In the genomic region with DNA sequence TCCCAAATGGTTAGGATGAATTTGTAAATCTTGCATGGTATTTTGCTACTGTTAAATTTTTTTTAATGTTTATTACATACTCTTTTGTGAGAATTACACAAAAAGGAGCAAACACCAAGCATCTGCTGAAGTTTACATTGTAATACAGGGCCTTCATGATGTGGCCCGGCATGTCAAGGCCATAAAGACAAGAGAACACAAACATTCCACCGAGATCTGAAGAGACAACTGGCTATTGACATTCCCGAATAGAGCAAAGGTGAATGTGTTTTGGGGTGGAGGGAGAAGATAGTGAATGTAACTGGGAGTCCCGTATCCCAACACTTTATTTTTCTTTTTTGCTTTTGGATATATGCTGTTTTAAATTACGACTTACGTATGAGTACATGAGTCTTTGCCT, we compare ENCODE assay signal across 28 mouse cellular contexts.
"Had no signal": no experiment of that assay in that cellular context is flagged by ENCODE, and none has a peak within 500 bp of the region (broad histone marks: within the 10 kb centered on the region; RNA-seq: fewer than 3 reads in every experiment).

No protein-coding gene starts in this region.

- H3K9me3 ChIP-seq: embryonic facial prominence, embryonic 10.5 days; embryonic facial prominence, embryonic 12.5 days; embryonic facial prominence, embryonic 13.5 days; embryonic facial prominence, embryonic 15.5 days; forebrain, embryonic 10.5 days; forebrain, embryonic 12.5 days; forebrain, embryonic 13.5 days; forebrain, embryonic 15.5 days had no signal

- H3K4me1 ChIP-seq: forebrain, embryonic 13.5 days; forebrain, embryonic 15.5 days had no signal

- H3K36me3 ChIP-seq: embryonic facial prominence, embryonic 10.5 days; embryonic facial prominence, embryonic 12.5 days; embryonic facial prominence, embryonic 13.5 days; embryonic facial prominence, embryonic 15.5 days; forebrain, embryonic 10.5 days; forebrain, embryonic 12.5 days; forebrain, embryonic 15.5 days had no signal

- H3K9ac ChIP-seq: embryonic facial prominence, embryonic 12.5 days; embryonic facial prominence, embryonic 13.5 days; embryonic facial prominence, embryonic 15.5 days; forebrain, embryonic 12.5 days; forebrain, embryonic 13.5 days; forebrain, embryonic 15.5 days; forebrain, postnatal 0 days had no signal

- H3K27me3 ChIP-seq: embryonic facial prominence, embryonic 12.5 days; embryonic facial prominence, embryonic 15.5 days; forebrain, embryonic 15.5 days had no signal

- H3K27ac ChIP-seq: embryonic facial prominence, embryonic 10.5 days; embryonic facial prominence, embryonic 12.5 days; embryonic facial prominence, embryonic 13.5 days; embryonic facial prominence, embryonic 15.5 days; forebrain, embryonic 10.5 days; forebrain, embryonic 12.5 days; forebrain, embryonic 13.5 days; forebrain, embryonic 15.5 days; gastrocnemius, adult 2 months; heart, adult 2 months had no signal

- ATAC-seq: forebrain, embryonic 13.5 days; forebrain, embryonic 14.5 days; forebrain, embryonic 15.5 days; forebrain, embryonic 16.5 days; forebrain, postnatal 0 days had no signal

- DNase-seq: cerebellum, adult 8-10 months; cerebellum, adult 9-10 months; cerebellum, adult 9-11 months; cerebellum, postnatal 10 days; cerebellum, postnatal 14 days; cerebellum, postnatal 25 days; cerebellum, postnatal 36 days; embryo, embryonic 11 days; forebrain, postnatal 0 days; gastrocnemius, adult 2 months; gastrocnemius, postnatal 10 days; gastrocnemius, postnatal 14 days; gastrocnemius, postnatal 25 days; gastrocnemius, postnatal 36 days; heart, adult 11 months; heart, adult 18-20 months; heart, adult 2 months had no signal

- H3K4me3 ChIP-seq: embryonic facial prominence, embryonic 10.5 days; embryonic facial prominence, embryonic 12.5 days; embryonic facial prominence, embryonic 13.5 days; embryonic facial prominence, embryonic 15.5 days; erythroblast, embryonic 14.5 days; forebrain, embryonic 10.5 days; forebrain, embryonic 12.5 days; forebrain, embryonic 13.5 days; forebrain, embryonic 15.5 days; gastrocnemius, adult 2 months; heart, adult 2 months had no signal

- H3K4me2 ChIP-seq: embryonic facial prominence, embryonic 12.5 days; embryonic facial prominence, embryonic 13.5 days; embryonic facial prominence, embryonic 15.5 days; forebrain, embryonic 12.5 days; forebrain, embryonic 13.5 days; forebrain, embryonic 15.5 days had no signal
